Mouse (Mus musculus): ENCODE measurements around the gene Nmd3.

- TF ChIP-seq HCFC1 (IDR thresholded peaks at IDR 0.05; ENCODE audit: borderline replicate concordance, insufficient read depth, low read length) (no peak), CHD2 (IDR thresholded peaks at IDR 0.05; ENCODE audit: low read depth, low read length) (no peak)
Measured at GRCm38 (mm10) chr3:69755192-69755591, 33.4 kb downstream of the Nmd3 start.

All from ES-E14 (cell line).